Comparison of ENCODE assay signal across 17 mouse cellular contexts in the genomic region with DNA sequence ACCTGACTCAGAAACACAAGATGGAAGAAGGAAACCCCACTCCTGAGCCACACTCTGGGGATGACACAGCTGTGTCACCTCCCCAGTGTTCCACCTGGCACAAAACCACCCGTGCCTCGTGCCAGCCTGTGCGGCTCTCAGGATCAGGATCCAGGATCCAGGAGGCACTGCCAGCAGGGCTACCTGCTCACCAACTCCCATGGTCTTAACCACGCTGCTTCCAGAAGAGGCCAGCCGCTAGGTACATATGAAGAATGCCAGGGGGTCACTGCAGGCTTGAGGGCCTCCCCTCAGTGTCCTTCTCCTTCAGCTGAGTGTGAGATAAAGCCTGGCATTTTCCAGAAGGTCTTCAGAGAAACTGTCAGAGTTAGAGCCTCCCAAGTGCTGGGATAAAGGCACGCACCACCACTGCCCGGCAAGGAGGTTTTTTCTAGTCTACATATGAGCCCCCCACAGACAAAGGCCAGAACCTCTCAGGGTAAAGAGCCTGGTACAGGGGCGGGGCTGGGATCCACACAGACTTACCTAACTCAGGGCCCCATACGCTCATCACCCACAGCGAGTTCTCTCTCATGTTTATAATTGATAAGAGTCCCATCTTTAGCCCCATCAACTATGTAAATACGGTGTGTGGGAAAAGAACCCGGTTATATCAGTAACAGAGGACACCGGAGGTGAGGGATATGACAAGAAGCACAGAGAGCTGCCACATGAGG. TPM values are rescaled to one million over a fixed set of nuclear protein-coding genes. Genes with fewer than 3 reads are reported as not detected.
DNase-seq lines count a peak whose midpoint lies in the region; ATAC-seq and TF ChIP-seq lines count a peak whose summit lies in the region.
"Had no signal": no experiment of that assay in that cellular context is flagged by ENCODE, and none has a peak within 500 bp of the region (broad histone marks: within the 10 kb centered on the region; RNA-seq: fewer than 3 reads in every experiment).

No protein-coding gene starts in this region.

- no peak for ATAC-seq in hindbrain, embryonic 14.5 days (ENCODE audit: low FRiP score)
- peak; percentile 68 for ATAC-seq in erythroblast, adult 5-6 weeks (replicated peaks; ENCODE audit: low FRiP score, poor library complexity, severe bottlenecking)
- peak; percentile 90 for ATAC-seq in liver, embryonic 15.5 days (ENCODE audit: insufficient read depth)
- ATAC-seq in activated CD4-positive, CD25-positive, alpha-beta regulatory T cell, adult 4 months, result no peak
- ATAC-seq: forebrain, embryonic 16.5 days; midbrain, embryonic 15.5 days had no signal

- no peaks in the 10 kb centered on the region for H3K27me3 ChIP-seq in hindbrain, embryonic 10.5 days (ENCODE audit: insufficient read depth, poor library complexity, severe bottlenecking)
- H3K27me3 ChIP-seq in hindbrain, embryonic 14.5 days (ENCODE audit: control insufficient read depth, insufficient read depth, low read length), result no peaks in the 10 kb centered on the region
- H3K27me3 ChIP-seq in liver, embryonic 15.5 days, result no peaks in the 10 kb centered on the region
- H3K27me3 ChIP-seq: midbrain, embryonic 15.5 days had no signal

- no peak overlapping the region for H3K4me2 ChIP-seq in hindbrain, embryonic 14.5 days (replicated peaks)
- H3K4me2 ChIP-seq in liver, embryonic 15.5 days, result peak overlapping the region; percentile 71
- H3K4me2 ChIP-seq: midbrain, embryonic 15.5 days had no signal

- H3K4me3 ChIP-seq in hindbrain, embryonic 10.5 days, result no peak overlapping the region
- no peak overlapping the region for H3K4me3 ChIP-seq in hindbrain, embryonic 14.5 days (replicated peaks; ENCODE audit: low read length)
- H3K4me3 ChIP-seq in bone marrow, adult 2 months (replicated peaks; ENCODE audit: control insufficient read depth, low read depth, low read length), result peak overlapping the region; percentile 21
- H3K4me3 ChIP-seq in liver, embryonic 15.5 days (replicated peaks), result peak overlapping the region; percentile 53
- H3K4me3 ChIP-seq: limb, embryonic 10.5 days; midbrain, embryonic 15.5 days had no signal

- no peaks in the 10 kb centered on the region for H3K9me3 ChIP-seq in hindbrain, embryonic 10.5 days
- H3K9me3 ChIP-seq in hindbrain, embryonic 14.5 days (ENCODE audit: control insufficient read depth, low read length), result no peaks in the 10 kb centered on the region
- H3K9me3 ChIP-seq in liver, embryonic 15.5 days (replicated peaks), result no peaks in the 10 kb centered on the region
- H3K9me3 ChIP-seq: limb, embryonic 10.5 days; midbrain, embryonic 15.5 days had no signal

- H3K36me3 ChIP-seq in hindbrain, embryonic 10.5 days, result peaks cover 53% of the 10 kb centered on the region
- peaks cover 22% of the 10 kb centered on the region for H3K36me3 ChIP-seq in hindbrain, embryonic 14.5 days (replicated peaks; ENCODE audit: control insufficient read depth, insufficient read depth)
- peaks cover 20% of the 10 kb centered on the region for H3K36me3 ChIP-seq in liver, embryonic 15.5 days (replicated peaks)
- H3K36me3 ChIP-seq: midbrain, embryonic 15.5 days had no signal

- peaks cover 41% of the 10 kb centered on the region for H3K4me1 ChIP-seq in hindbrain, embryonic 10.5 days (replicated peaks)
- peaks cover 11% of the 10 kb centered on the region; the same call in 1 of the 2 replicates for H3K4me1 ChIP-seq in hindbrain, embryonic 14.5 days (replicated peaks; ENCODE audit: control insufficient read depth, insufficient read depth, low read length)
- H3K4me1 ChIP-seq in bone marrow, adult 2 months (ENCODE audit: control insufficient read depth, insufficient read depth, low read length), result peaks cover 5% of the 10 kb centered on the region
- H3K4me1 ChIP-seq in liver, embryonic 15.5 days (replicated peaks), result peaks cover 98% of the 10 kb centered on the region

- TF ChIP-seq CTCF in bone marrow, adult 2 months (IDR thresholded peaks at IDR 0.05; ENCODE audit: control insufficient read depth, insufficient read depth, low read length), result no peak

- no peak for TF ChIP-seq POLR2A in bone marrow, adult 2 months (IDR thresholded peaks at IDR 0.05; ENCODE audit: borderline replicate concordance, control insufficient read depth, low read depth, low read length)

- WGBS in hindbrain, embryonic 10.5 days, result 92% methylated on average over 13 of the region's 13 CpGs
- WGBS in hindbrain, embryonic 14.5 days, result 91% methylated on average over 13 of the region's 13 CpGs
- WGBS in bone marrow, adult 2 months, result 75% methylated on average over 13 of the region's 13 CpGs
- 36% methylated on average over 13 of the region's 13 CpGs for WGBS in liver, embryonic 15.5 days (ENCODE audit: insufficient replicate concordance)

- no peak overlapping the region for H3K9ac ChIP-seq in hindbrain, embryonic 14.5 days
- peak overlapping the region; percentile 64 for H3K9ac ChIP-seq in liver, embryonic 15.5 days
- H3K9ac ChIP-seq: midbrain, embryonic 15.5 days had no signal

- 0 out of 2 replicates have a peak overlapping the region, but pooled peaks have one; percentile 26 for H3K27ac ChIP-seq in hindbrain, embryonic 10.5 days
- H3K27ac ChIP-seq in hindbrain, embryonic 14.5 days, result no peak overlapping the region
- peak overlapping the region; percentile 74 for H3K27ac ChIP-seq in bone marrow, adult 2 months (ENCODE audit: control insufficient read depth, insufficient read depth, low read depth, low read length, poor library complexity)
- peak overlapping the region; percentile 95 for H3K27ac ChIP-seq in liver, embryonic 15.5 days (replicated peaks)
- H3K27ac ChIP-seq: limb, embryonic 10.5 days; midbrain, embryonic 15.5 days had no signal

- no peak for DNase-seq in hindbrain, embryonic 10.5 days (ENCODE audit: low spot score)
- DNase-seq in hindbrain, embryonic 14.5 days (ENCODE audit: low spot score), result no peak
- no peak for DNase-seq in kidney, postnatal 14 days
- no peak for DNase-seq in layer of hippocampus, adult 18-20 months (ENCODE audit: low spot score in 2 of 2)
- DNase-seq: gastrocnemius, postnatal 10 days; kidney, adult 2 months; lung, postnatal 14 days had no signal

RNA-seq across cellular contexts. Expression of gene Ssh1, which starts 9.5 kb away (rescaled TPM):
- 14.8 and 16.9 TPM in 2 replicates for polyA plus RNA-seq in hindbrain, embryonic 10.5 days (2016; fragmentation: Nextera tagmentation; extraction: Ambion mirVana)
- 17.8 and 19.4 TPM in 2 replicates for polyA plus RNA-seq in hindbrain, embryonic 14.5 days (2014; fragmentation: Nextera tagmentation; extraction: Ambion mirVana)
- 13.0 and 14.4 TPM in 2 replicates for polyA plus RNA-seq in bone marrow, adult 2 months (2011; ENCODE audit: insufficient read depth, insufficient read length, low replicate concordance, missing spikeins)
- total RNA-seq in erythroblast, adult 5-6 weeks (2015; ENCODE audit: low replicate concordance), result 55.9 and 63.5 TPM in 2 replicates
- total RNA-seq in erythroblast, adult 5-6 weeks (2017; ENCODE audit: low replicate concordance), result 60.6 and 63.8 TPM in 2 replicates
- polyA plus RNA-seq in liver, embryonic 15.5 days (2015; fragmentation: Nextera tagmentation; extraction: Ambion mirVana), result 6.6 and 7.4 TPM in 2 replicates
- polyA plus RNA-seq in activated CD4-positive, CD25-positive, alpha-beta regulatory T cell, adult 4 months (2017; shearing (Covaris generic)), result 10 to 100 TPM; 15.8 to 17.9 TPM
- total RNA-seq in layer of hippocampus, adult 18-20 months (2021), result 10 to 100 TPM; 27.5 to 29.2 TPM

RNA-seq across cellular contexts. Expression of gene Dao, which starts 19.3 kb away (rescaled TPM):
- polyA plus RNA-seq in hindbrain, embryonic 10.5 days (2016; fragmentation: Nextera tagmentation; extraction: Ambion mirVana), result not detected in 2 replicates
- polyA plus RNA-seq in hindbrain, embryonic 14.5 days (2014; fragmentation: Nextera tagmentation; extraction: Ambion mirVana), result not detected in 2 replicates
- 1.6 TPM in 1 of 2 replicates, not detected in the other for polyA plus RNA-seq in bone marrow, adult 2 months (2011; ENCODE audit: insufficient read depth, insufficient read length, low replicate concordance, missing spikeins)
- not detected in 2 replicates for total RNA-seq in erythroblast, adult 5-6 weeks (2015; ENCODE audit: low replicate concordance)
- total RNA-seq in erythroblast, adult 5-6 weeks (2017; ENCODE audit: low replicate concordance), result not detected in 2 replicates
- not detected in 2 replicates for polyA plus RNA-seq in liver, embryonic 15.5 days (2015; fragmentation: Nextera tagmentation; extraction: Ambion mirVana)
- polyA plus RNA-seq in activated CD4-positive, CD25-positive, alpha-beta regulatory T cell, adult 4 months (2017; shearing (Covaris generic)), result under 1 TPM in 1 of 2 experiments, not detected in 1; 0.48 TPM
- not detected for total RNA-seq in layer of hippocampus, adult 18-20 months (2021)
- total RNA-seq: gastrocnemius, postnatal 10 days had no signal
- polyA plus RNA-seq: embryonic facial prominence, embryonic 14.5 days; forebrain, embryonic 16.5 days; heart, postnatal 0 days; limb, embryonic 10.5 days; midbrain, embryonic 15.5 days; neural tube, embryonic 11.5 days had no signal

Comparison
In these comparisons a context has a peak if more than half of its experiments do, and no peak if none do; other contexts are left out.
1. H3K4me3 ChIP-seq: peak in bone marrow, adult 2 months (single experiment) and liver, embryonic 15.5 days (single experiment); none in hindbrain, embryonic 10.5 days (single experiment) and hindbrain, embryonic 14.5 days (single experiment).
2. ATAC-seq: peak in erythroblast, adult 5-6 weeks (single experiment) and liver, embryonic 15.5 days (single experiment); none in hindbrain, embryonic 14.5 days (single experiment) and activated CD4-positive, CD25-positive, alpha-beta regulatory T cell, adult 4 months (single experiment).